Mouse (Mus musculus): ENCODE data around the gene Myo1e. TPM values are rescaled to one million over a fixed set of nuclear protein-coding genes. Genes with fewer than 3 reads are reported as not detected.

The Myo1e gene
- polyA plus RNA-seq (2012; rRNA removed): 13.7 and 21.2 TPM in 2 replicates

DNA sequence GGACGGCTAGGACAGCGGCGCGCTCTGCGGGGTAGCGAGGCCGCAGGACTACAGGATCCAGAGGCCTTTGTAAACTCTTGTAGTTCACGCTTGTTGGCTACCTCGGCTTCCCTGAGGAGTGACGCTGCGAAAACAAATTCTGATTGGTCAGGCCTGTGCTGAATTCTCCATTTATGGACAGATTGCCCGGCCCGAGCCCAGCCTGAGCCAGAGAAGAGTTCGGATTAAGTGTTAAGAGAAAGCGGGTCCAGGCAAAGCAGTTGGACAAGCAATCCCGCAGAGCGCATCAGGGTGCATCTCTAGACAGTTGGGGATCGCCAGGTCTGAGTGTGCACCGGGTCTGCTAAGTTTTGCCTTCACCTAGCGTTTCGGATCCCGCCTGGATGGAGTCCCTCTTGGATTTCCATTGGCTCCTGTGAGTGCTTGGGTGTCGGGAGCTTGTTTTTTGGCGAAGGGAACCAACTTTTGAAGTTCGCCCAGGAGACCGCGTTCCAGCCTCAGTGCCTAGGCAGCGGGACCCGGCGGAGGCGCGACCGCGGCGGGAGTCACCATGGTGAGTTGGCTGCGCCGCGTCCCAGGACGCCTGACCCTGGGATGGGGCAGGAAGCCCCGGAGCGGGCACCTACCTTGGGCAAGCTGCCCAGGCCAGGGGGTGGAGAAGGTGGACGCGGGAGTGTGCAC is at the start of gene Myo1e:
Gene Myo1e (plus strand): TSS at position 200 of the 681 bp plus-strand sequence.
- peak; percentile 90 for DNase-seq

DNA sequence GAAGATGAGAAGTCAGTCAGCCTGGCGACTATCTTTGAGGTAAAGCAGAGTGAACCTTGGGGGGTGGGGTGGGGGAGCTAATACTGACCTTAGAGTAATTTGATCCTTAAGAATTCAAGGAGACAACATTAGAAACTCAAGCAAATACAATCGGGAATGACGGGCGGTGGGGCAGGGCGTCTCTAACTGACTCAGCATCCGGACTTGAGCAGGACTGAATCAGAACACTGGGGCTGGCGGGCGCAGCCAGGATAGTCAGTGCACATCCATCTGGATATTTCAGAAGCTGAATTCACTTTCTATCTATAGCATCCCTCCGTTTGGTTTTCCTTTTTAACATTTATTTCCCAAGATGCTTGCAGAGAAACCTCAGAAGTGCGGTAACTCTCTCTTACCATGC is 47.1 kb upstream of the Myo1e start:
- Histone ChIP-seq H3K4me1 (ENCODE audit: control insufficient read depth, insufficient read depth, low read length) (no peaks in the 10 kb centered on the region), H3K4me3 (replicated peaks; ENCODE audit: extremely low read depth, low read depth, low read length) (no peak overlapping the region)
- TF ChIP-seq POLR2A (IDR thresholded peaks at IDR 0.05; ENCODE audit: borderline replicate concordance, extremely low read depth, low read depth, low read length): no peak
- no peak for TF ChIP-seq CTCF (IDR thresholded peaks at IDR 0.05; ENCODE audit: insufficient read depth, low read length)
- DNase-seq: no peak
- 65% methylated on average over 10 of the region's 10 CpGs for WGBS

More for the DNA sequence above, at the start of gene Myo1e:
- Histone ChIP-seq H3K4me3 (replicated peaks; ENCODE audit: extremely low read depth, low read depth, low read length) (peak within 1 kb of the TSS; percentile 74), H3K4me1 (ENCODE audit: control insufficient read depth, insufficient read depth, low read length) (0 out of 2 replicates have a peak, but pooled peaks cover 4% of the 10 kb centered on the region)
- whole genome bisulfite sequencing: under 1% methylated on average over 43 of the region's 43 CpGs
- TF ChIP-seq CTCF (IDR thresholded peaks at IDR 0.05; ENCODE audit: insufficient read depth, low read length) (no peak), POLR2A (IDR thresholded peaks at IDR 0.05; ENCODE audit: borderline replicate concordance, extremely low read depth, low read depth, low read length) (peak; percentile 95)

DNA sequence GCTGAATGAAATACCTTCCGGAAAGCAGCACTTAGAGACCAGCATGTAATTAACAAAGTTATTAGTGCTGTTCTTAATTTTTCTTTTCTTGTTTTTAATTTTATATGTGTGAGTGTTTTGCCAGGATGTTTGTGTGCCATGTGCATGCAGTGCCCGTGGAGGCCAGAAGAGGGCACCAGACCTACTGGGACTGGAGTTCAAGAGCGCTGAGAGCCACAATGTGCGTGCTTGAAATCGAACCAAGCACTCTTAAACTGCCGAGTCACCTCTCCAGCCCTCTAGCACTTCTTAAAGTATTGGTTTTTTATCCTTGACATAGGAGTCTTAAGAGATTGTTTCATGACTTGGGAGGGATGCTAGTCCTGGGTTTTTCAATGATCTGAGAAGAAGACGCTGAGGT is 38.2 kb upstream of the Myo1e start:
- WGBS: 73% methylated on average over 7 of the region's 7 CpGs
- no peaks in the 10 kb centered on the region for H3K4me1 ChIP-seq (ENCODE audit: control insufficient read depth, insufficient read depth, low read length)
- DNase-seq: no peak

DNA sequence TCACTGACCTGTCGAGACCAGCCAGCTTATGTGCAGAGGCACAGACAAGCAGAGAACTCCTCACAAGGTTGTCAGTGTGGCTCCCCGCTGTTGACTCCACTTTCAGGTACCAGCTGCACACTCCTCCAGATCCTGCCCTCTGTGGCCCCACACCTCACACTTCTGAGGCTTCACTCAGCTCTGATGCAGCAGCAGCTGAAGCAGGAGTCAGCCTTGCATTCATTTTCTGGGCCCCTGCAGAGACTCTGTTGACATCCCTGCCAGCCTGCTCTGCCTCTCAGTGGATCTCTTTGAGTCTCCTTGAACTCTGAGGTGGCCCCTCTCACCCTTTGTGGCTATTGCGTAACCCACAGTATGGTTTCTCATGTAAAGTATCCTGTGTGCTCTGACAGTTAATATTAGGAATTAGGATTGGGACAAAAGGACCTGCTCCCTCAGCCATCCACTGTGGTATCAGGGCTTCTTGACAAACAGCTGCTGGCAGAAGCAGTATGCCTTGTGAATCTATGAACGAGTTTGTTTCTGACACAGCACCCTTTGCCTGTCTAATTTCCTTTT is 32.8 kb upstream of the Myo1e start:
- H3K4me1 ChIP-seq (ENCODE audit: control insufficient read depth, insufficient read depth, low read length): no peaks in the 10 kb centered on the region
- WGBS: 69% methylated on average over 4 of the region's 4 CpGs
- DNase-seq: no peak
- H3K4me3 ChIP-seq (replicated peaks; ENCODE audit: extremely low read depth, low read depth, low read length): no peak overlapping the region
- TF ChIP-seq POLR2A (IDR thresholded peaks at IDR 0.05; ENCODE audit: borderline replicate concordance, extremely low read depth, low read depth, low read length) (no peak), CTCF (IDR thresholded peaks at IDR 0.05; ENCODE audit: insufficient read depth, low read length) (no peak)

More for the DNA sequence above, 38.2 kb upstream of the Myo1e start:
- no peak overlapping the region for H3K4me3 ChIP-seq (replicated peaks; ENCODE audit: extremely low read depth, low read depth, low read length)
- no peak for TF ChIP-seq POLR2A (IDR thresholded peaks at IDR 0.05; ENCODE audit: borderline replicate concordance, extremely low read depth, low read depth, low read length)
- peak; percentile 59 for TF ChIP-seq CTCF (IDR thresholded peaks at IDR 0.05; ENCODE audit: insufficient read depth, low read length)

DNA sequence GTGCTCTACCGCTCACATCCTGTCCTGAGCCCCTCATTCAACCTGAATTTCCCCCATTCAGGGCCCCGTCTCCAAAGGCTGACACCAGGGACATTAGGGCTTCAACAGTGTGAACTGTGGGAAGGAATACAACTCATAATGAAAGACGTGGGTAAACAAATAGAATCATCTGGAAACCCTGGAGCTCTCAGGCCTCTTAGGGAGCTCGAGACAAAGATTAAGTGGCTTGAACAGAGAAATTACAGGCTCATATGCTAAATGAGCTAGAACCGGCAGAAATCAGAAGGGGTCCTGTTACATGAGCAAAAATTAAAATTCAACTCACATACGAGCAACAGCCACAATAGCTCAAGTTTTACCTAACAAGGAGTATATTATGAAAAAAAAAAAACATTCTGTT is 32.3 kb upstream of the Myo1e start:
- Histone ChIP-seq H3K4me1 (ENCODE audit: control insufficient read depth, insufficient read depth, low read length) (no peaks in the 10 kb centered on the region), H3K4me3 (replicated peaks; ENCODE audit: extremely low read depth, low read depth, low read length) (no peak overlapping the region)
- DNase-seq: no peak
- WGBS: 54% methylated on average over 6 of the region's 6 CpGs
- TF ChIP-seq CTCF (IDR thresholded peaks at IDR 0.05; ENCODE audit: insufficient read depth, low read length): no peak
- TF ChIP-seq POLR2A (IDR thresholded peaks at IDR 0.05; ENCODE audit: borderline replicate concordance, extremely low read depth, low read depth, low read length): no peak

DNA sequence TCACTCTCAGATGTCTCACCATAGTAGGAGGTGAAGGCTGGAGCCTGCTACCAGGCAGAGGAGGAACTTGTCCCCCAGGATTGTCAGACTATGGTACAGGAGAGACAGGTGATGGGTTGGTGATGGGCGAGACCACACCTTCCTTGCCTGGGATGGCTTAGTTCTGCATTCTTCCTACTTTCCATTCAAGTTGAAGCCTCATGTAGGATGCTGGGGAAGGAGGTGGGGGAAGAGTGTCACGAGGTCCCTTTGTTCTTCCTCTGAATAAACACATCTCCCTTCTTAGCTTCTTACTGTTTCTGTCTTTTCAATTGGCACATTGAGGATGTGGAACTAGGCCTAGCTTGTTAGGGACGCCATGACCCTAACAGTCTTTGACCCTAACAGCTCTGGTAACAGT is 30.9 kb upstream of the Myo1e start:
- TF ChIP-seq CTCF (IDR thresholded peaks at IDR 0.05; ENCODE audit: insufficient read depth, low read length) (no peak), POLR2A (IDR thresholded peaks at IDR 0.05; ENCODE audit: borderline replicate concordance, extremely low read depth, low read depth, low read length) (no peak)
- DNase-seq: no peak
- H3K4me3 ChIP-seq (replicated peaks; ENCODE audit: extremely low read depth, low read depth, low read length): no peak overlapping the region
- no peaks in the 10 kb centered on the region for H3K4me1 ChIP-seq (ENCODE audit: control insufficient read depth, insufficient read depth, low read length)
- 79% methylated on average over 3 of the region's 3 CpGs for WGBS

DNA sequence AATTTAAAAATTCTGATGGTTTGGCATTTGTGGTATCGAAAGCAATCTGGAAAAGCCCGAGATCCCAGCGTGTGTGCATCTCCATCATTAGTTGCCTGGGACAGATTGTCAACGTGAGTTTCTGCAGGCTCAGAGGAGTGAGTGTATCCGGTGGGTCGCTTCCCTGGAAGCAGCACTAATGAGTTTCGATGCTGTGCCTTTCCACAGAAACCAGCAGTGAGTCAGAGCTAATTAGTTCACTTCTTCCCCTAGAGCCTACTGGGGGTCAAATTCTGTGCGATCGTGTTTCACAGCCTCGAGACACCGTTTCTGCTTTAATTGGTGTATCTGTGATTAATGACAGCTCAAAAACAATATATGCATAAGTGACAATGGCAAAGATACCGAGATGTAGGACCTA is 25.4 kb upstream of the Myo1e start:
- TF ChIP-seq CTCF (IDR thresholded peaks at IDR 0.05; ENCODE audit: insufficient read depth, low read length) (no peak), POLR2A (IDR thresholded peaks at IDR 0.05; ENCODE audit: borderline replicate concordance, extremely low read depth, low read depth, low read length) (no peak)
- DNase-seq: no peak
- Histone ChIP-seq H3K4me3 (replicated peaks; ENCODE audit: extremely low read depth, low read depth, low read length) (no peak overlapping the region), H3K4me1 (ENCODE audit: control insufficient read depth, insufficient read depth, low read length) (no peaks in the 10 kb centered on the region)
- 72% methylated on average over 12 of the region's 12 CpGs for WGBS

DNA sequence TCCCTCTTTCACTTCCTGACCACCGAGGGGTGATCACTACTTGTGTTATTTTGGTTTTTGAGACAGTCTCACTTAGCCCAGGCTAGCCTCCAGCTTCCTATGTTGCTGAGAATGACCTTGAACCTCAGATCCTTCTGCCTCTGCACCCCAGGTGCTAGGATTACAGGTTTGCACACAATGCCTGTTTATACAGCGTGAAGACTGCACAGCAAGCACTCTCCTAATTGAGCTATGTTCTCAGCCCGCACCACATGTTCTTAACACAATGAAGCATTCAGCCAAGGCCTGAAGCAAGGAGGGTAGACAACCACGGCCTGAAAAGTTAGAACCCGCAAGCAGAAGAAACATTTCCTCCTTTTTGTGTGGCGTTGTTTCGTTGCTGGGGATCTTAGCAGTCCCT is 24.5 kb upstream of the Myo1e start:
- no peak for TF ChIP-seq POLR2A (IDR thresholded peaks at IDR 0.05; ENCODE audit: borderline replicate concordance, extremely low read depth, low read depth, low read length)
- TF ChIP-seq CTCF (IDR thresholded peaks at IDR 0.05; ENCODE audit: insufficient read depth, low read length): no peak
- no peaks in the 10 kb centered on the region for H3K4me1 ChIP-seq (ENCODE audit: control insufficient read depth, insufficient read depth, low read length)
- DNase-seq: no peak
- 62% methylated on average over 7 of the region's 7 CpGs for WGBS
- no peak overlapping the region for H3K4me3 ChIP-seq (replicated peaks; ENCODE audit: extremely low read depth, low read depth, low read length)

DNA sequence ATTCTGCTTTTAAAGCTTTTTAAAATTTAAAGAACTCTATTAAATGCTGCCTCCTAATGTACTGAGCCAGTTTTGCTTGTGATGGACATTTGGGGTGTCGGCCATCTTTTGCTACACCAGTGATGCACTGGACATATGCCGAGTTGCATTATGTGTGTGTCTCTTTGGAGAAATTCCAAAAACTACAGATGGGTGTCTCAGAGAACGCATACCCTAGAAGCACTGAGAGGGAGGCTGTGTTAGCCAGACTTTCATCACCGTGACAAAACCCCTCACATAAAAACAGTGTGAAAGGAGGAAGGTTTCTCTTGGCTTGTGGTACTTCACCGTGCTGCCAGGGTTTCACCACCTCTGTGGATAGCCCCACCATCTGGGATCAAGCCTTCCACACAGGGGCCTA is 14.8 kb upstream of the Myo1e start:
- H3K4me3 ChIP-seq (replicated peaks; ENCODE audit: extremely low read depth, low read depth, low read length): no peak overlapping the region
- no peak for TF ChIP-seq POLR2A (IDR thresholded peaks at IDR 0.05; ENCODE audit: borderline replicate concordance, extremely low read depth, low read depth, low read length)
- no peak for TF ChIP-seq CTCF (IDR thresholded peaks at IDR 0.05; ENCODE audit: insufficient read depth, low read length)
- H3K4me1 ChIP-seq (ENCODE audit: control insufficient read depth, insufficient read depth, low read length): no peaks in the 10 kb centered on the region
- WGBS: 78% methylated on average over 5 of the region's 5 CpGs
- DNase-seq: no peak

DNA sequence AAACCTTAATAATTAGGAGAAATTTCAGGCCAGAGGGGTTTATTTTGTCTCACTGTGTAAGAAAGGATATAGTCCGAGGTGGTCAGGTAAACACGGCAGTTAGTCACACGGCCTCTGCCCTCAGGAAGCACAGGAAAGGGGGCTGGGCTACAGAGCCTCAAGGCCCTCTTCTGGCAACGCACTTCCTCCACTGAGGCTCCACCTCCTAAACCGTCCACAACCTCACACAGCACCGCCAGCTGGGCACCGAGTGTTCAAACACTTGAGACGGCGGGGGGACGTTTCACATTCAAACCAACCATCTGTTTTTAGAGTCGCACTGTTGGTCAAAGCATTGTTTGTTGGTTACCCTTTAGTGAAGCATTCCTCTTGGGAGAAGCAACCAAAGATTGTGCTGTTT is 12.5 kb upstream of the Myo1e start:
- WGBS: 54% methylated on average over 11 of the region's 11 CpGs
- TF ChIP-seq POLR2A (IDR thresholded peaks at IDR 0.05; ENCODE audit: borderline replicate concordance, extremely low read depth, low read depth, low read length) (no peak), CTCF (IDR thresholded peaks at IDR 0.05; ENCODE audit: insufficient read depth, low read length) (no peak)
- Histone ChIP-seq H3K4me3 (replicated peaks; ENCODE audit: extremely low read depth, low read depth, low read length) (no peak overlapping the region), H3K4me1 (ENCODE audit: control insufficient read depth, insufficient read depth, low read length) (no peaks in the 10 kb centered on the region)
- no peak for DNase-seq
